Mouse (Mus musculus): ENCODE data around the gene Sp2.

DNA sequence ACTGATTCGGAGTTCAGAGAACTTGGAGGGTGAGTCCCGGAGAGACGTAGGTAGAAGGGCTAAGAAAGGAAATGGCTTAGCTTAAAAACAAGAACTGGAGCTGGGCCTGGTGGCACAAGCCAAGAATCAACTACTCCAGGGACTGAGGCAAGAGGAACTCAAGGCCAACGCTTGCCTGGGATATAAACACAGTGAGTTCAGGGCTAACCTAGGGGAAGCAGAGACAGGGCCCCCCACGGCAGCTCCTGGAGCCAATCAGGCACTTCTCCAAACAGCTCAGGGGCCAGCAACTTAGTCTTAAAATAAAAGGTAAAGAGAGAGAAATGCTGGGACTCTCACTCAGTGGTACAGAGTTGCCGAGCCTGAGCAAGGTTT is 44.3 kb downstream of the Sp2 start:
- TF ChIP-seq CTCF (IDR thresholded peaks at IDR 0.05; ENCODE audit: extremely low read depth, insufficient read depth, insufficient read length, insufficient replicate concordance), result no peak
- no peak for TF ChIP-seq POLR2A (IDR thresholded peaks at IDR 0.05; ENCODE audit: low read depth, low read length)
